Mouse (Mus musculus): ENCODE data around the gene Ptbp3.
A peak's percentile ranks its signal among the peaks of the same experiment; 100 is the strongest.

DNA sequence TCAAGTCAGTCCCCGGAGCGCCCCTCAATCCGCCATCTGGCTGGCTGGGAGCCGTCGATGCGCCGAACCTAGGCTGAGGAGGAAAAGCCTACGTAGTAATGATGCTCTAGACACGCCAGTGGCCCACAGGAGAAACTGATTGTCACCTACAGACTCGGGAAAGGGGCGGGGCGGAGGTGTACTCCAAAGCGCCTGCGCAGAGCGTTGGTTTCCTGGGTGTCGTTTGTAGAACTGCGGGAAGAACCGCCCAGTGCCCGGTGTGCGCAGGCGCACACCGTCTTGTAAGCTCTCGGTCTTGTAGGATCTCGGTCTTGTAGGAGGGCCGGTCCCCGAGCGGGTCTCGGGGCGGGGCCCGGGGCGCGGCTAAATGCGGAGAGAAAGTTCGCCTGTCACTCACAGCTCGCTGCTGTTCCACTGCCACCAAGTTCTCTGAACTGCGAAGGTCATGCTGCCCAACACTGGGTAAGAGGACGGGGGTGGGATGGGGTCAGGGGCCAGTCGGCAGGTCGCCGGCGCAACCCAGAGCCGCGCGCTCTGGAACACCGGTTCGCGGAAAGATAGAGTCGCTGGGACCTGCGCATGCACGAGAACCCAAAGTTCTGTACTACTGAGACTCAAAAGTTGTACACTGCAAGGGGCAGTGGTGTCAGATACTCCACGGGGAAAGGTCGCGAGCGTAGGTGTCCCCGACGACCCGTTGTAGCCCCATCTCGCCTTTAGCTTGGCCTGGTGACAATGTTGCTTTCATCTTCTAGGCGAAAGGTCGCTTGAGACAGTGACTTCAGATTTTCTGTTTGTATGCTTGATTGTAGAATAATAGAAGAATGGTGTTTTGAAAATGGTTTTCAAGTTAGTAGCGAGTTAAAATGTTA lies 32.4 kb upstream of the Ptbp3 start, which contains the start of gene Hsdl2:
- TF ChIP-seq CTCF (IDR thresholded peaks at IDR 0.05; ENCODE audit: low read depth, low read length) (no peak), POLR2A (IDR thresholded peaks at IDR 0.05; ENCODE audit: extremely low read depth, insufficient read depth, low read length) (0 out of 2 replicates have a peak, but pooled peaks have one; percentile 59)
